Mouse (Mus musculus): Measurements from ENCODE around the gene Tcf21.

Gene Tcf21

GRCm38 (mm10) chr10:22815461-22816236 lies 4.3 kb downstream of the Tcf21 start:
- no peak for DNase-seq (ENCODE audit: low read depth)

GRCm38 (mm10) chr10:22814771-22815170 lies 5.2 kb downstream of the Tcf21 start:
- no peak for DNase-seq (ENCODE audit: low read depth)

GRCm38 (mm10) chr10:22814294-22814693 lies 5.7 kb downstream of the Tcf21 start:
- no peak for DNase-seq (ENCODE audit: low read depth)

GRCm38 (mm10) chr10:22813317-22813960 lies 6.5 kb downstream of the Tcf21 start:
- no peak for DNase-seq (ENCODE audit: low read depth)

GRCm38 (mm10) chr10:22811921-22812320 lies 8.1 kb downstream of the Tcf21 start:
- DNase-seq (ENCODE audit: low read depth) = no peak

- no peak for DNase-seq (ENCODE audit: low read depth)
Observed at GRCm38 (mm10) chr10:22782684-22783083, 37.3 kb downstream of the Tcf21 start.

GRCm38 (mm10) chr10:22781466-22781865 lies 38.5 kb downstream of the Tcf21 start:
- DNase-seq (ENCODE audit: low read depth) = no peak

GRCm38 (mm10) chr10:22777939-22778338 lies 42.0 kb downstream of the Tcf21 start:
- DNase-seq (ENCODE audit: low read depth) = no peak

GRCm38 (mm10) chr10:22776007-22776698 lies 43.8 kb downstream of the Tcf21 start:
- no peak for DNase-seq (ENCODE audit: low read depth)

- no peak for DNase-seq (ENCODE audit: low read depth)
Observed at GRCm38 (mm10) chr10:22775456-22775855, 44.5 kb downstream of the Tcf21 start.

- DNase-seq (ENCODE audit: low read depth) = no peak
Observed at GRCm38 (mm10) chr10:22774626-22775025, 45.3 kb downstream of the Tcf21 start.

Data from naive thymus-derived CD4-positive, alpha-beta T cell, adult 2 months (primary cell).